Mouse (Mus musculus): ENCODE data around the gene Ap1g2. TPM values are rescaled to one million over a fixed set of nuclear protein-coding genes. Genes with fewer than 3 reads are reported as not detected.

Ap1g2 gene
- total RNA-seq (2021), result 10 to 100 TPM; 15.8 to 18.6 TPM
- long read RNA-seq, experiment 1, partial matches to known transcripts, result 4 of 7 reads
- long read RNA-seq, experiment 1, other reads (novel, unspliced or antisense), result 2 of 7 reads
- long read RNA-seq, experiment 2, partial matches to known transcripts, result 1 of 2 reads
- long read RNA-seq, experiment 2, other reads (novel, unspliced or antisense), result 1 of 2 reads

GRCm38 (mm10) chr14:55105836-55106809 is at the start of gene Ap1g2:
Ap1g2 (minus strand) TSS chr14:55106593.
- peak; percentile 86 to 91 for DNase-seq (ENCODE audit: low spot score in 2 of 2)

- no peak for DNase-seq (ENCODE audit: low spot score in 2 of 2)
These were observed 46.6 kb upstream of the Ap1g2 start for GRCm38 (mm10) chr14:55152951-55153481.

GRCm38 (mm10) chr14:55152174-55152573 is 45.8 kb upstream of the Ap1g2 start:
- no peak for DNase-seq (ENCODE audit: low spot score in 2 of 2)

- no peak for DNase-seq (ENCODE audit: low spot score in 2 of 2)
These were observed 44.6 kb upstream of the Ap1g2 start for GRCm38 (mm10) chr14:55150985-55151384.

- peak in 1 of 2 experiments; percentile 18 for DNase-seq (ENCODE audit: low spot score in 2 of 2)
These were observed 42.6 kb upstream of the Ap1g2 start for GRCm38 (mm10) chr14:55149041-55149440.

- peak; percentile 62 to 77 for DNase-seq (ENCODE audit: low spot score in 2 of 2)
These were observed 42.0 kb upstream of the Ap1g2 start for GRCm38 (mm10) chr14:55148363-55148915.

- peak in 1 of 2 experiments; percentile 20 for DNase-seq (ENCODE audit: low spot score in 2 of 2)
These were observed 40.5 kb upstream of the Ap1g2 start for GRCm38 (mm10) chr14:55146829-55147401.

- DNase-seq (ENCODE audit: low spot score in 2 of 2), result no peak
These were observed 39.9 kb upstream of the Ap1g2 start for GRCm38 (mm10) chr14:55146324-55146723.

GRCm38 (mm10) chr14:55139313-55139712 is 32.9 kb upstream of the Ap1g2 start:
- DNase-seq (ENCODE audit: low spot score in 2 of 2), result no peak

- no peak for DNase-seq (ENCODE audit: low spot score in 2 of 2)
These were observed 29.3 kb upstream of the Ap1g2 start for GRCm38 (mm10) chr14:55135676-55136075.

GRCm38 (mm10) chr14:55126521-55126920 is 20.1 kb upstream of the Ap1g2 start:
- DNase-seq (ENCODE audit: low spot score in 2 of 2), result peak in 1 of 2 experiments; percentile 51

- no peak for DNase-seq (ENCODE audit: low spot score in 2 of 2)
These were observed 19.3 kb upstream of the Ap1g2 start for GRCm38 (mm10) chr14:55125711-55126110.

GRCm38 (mm10) chr14:55122359-55122758 is 16.0 kb upstream of the Ap1g2 start:
- no peak for DNase-seq (ENCODE audit: low spot score in 2 of 2)

- peak; percentile 41 to 60 for DNase-seq (ENCODE audit: low spot score in 2 of 2)
These were observed 15.6 kb upstream of the Ap1g2 start for GRCm38 (mm10) chr14:55121947-55122346.

- DNase-seq (ENCODE audit: low spot score in 2 of 2), result no peak
These were observed 13.2 kb upstream of the Ap1g2 start for GRCm38 (mm10) chr14:55119421-55120134.

GRCm38 (mm10) chr14:55118852-55119251 is 12.5 kb upstream of the Ap1g2 start:
- DNase-seq (ENCODE audit: low spot score in 2 of 2), result no peak

- peak in 1 of 2 experiments; percentile 69 for DNase-seq (ENCODE audit: low spot score in 2 of 2)
These were observed 10.2 kb upstream of the Ap1g2 start, which contains the start of gene Jph4 for GRCm38 (mm10) chr14:55116425-55117200. Jph4 (minus strand) TSS chr14:55116935.

GRCm38 (mm10) chr14:55115846-55116245 is 9.5 kb upstream of the Ap1g2 start:
- DNase-seq (ENCODE audit: low spot score in 2 of 2), result no peak

Data from layer of hippocampus, postnatal 14 days (tissue).